Mouse (Mus musculus) left cerebral cortex, postnatal 4 days (tissue): ENCODE results near the gene Dpep3. TPM values are rescaled to one million over a fixed set of nuclear protein-coding genes. Genes with fewer than 3 reads are reported as not detected.

Experiments
- DNase-seq: peaks from one replicate; pipeline ENCODE4 v3.0.0-alpha.2; 2022
- intact Hi-C: fragments of 180-260 bp; cut with DNase I; formaldehyde crosslinking; loops from one replicate; pipeline ENCODE4 v1.15.1; 2025
- microRNA-seq: library from miRNA; unstranded; fragments of <30 nt; microRNA quantifications from one replicate; pipeline ENCODE4 v1.2.0, GENCODE M21; 2022
- total RNA-seq, 2 experiments: library from RNA; stranded (reverse); gene quantifications; 2 replicates each; pipeline ENCODE4 v1.2.3; 2021

Gene Dpep3
- total RNA-seq, 2 experiments from 2014 or later, result not detected

DNA sequence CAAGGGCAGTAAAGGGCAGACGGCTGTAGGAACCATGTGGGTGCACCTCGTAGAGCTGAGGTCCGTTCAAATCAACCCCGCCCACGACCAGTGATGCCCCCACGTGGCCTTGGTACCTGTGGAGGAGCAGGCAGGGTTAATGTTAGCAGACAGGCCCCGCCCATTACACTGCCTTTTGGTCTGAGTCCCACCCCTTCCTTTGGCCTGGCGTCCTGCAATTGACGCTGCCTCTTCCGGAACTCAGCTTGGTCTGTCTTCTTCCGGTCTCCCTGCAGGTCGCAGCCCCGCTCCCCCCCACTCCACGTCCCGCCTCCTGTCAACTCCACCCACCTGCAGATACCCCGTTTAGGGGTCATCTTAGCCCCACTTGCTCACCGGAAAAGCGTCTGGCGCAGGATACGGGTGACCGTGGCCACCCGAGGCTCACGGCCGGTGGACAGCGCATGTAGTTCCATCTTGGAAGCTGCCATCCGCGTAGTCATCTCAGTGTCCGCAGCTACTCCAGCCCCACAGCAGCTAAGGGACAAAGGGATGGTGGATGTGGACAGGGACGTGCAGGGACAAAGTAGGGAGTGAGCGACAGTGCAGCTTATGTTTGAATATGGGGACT is 42.3 kb downstream of the Dpep3 start:
- peak; percentile 92 for DNase-seq
- intact Hi-C loops, result no loop called here

DNA sequence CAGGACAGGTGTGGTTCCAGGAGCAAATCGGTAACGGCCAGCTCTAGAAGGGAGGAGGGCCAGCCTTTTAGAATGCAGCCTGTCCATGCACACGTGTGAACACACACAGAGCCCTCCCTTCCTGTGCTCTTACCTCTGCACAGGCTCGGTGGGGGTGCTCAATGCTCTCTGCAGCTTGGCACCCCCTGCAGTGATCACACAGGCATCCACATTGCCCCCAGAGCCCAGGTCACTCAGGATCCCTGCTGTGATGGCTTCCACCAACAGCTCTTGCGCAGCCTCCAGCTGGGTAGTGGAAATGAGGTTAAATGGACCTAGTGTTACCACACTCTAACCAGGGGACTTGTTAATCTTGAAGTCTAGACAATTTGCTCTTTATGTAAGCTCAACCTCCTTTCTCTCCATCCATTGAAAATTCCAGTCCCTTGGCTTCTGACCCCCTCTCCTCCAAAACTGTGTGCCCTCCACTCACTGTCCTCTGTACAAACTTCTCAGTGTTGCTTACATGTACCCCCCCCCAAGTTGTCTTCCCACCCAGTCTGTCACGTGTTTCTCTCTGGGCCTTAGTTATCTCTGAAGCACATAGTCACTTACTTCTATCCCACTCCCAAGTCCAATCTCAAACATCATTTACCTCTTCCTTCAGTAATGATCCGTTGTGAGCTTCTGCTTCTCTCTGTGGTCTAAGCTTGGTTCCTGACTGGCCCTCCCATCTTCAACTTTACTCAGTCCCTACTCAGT is 43.2 kb downstream of the Dpep3 start:
- intact Hi-C loops, result no loop called here
- no peak for DNase-seq

DNA sequence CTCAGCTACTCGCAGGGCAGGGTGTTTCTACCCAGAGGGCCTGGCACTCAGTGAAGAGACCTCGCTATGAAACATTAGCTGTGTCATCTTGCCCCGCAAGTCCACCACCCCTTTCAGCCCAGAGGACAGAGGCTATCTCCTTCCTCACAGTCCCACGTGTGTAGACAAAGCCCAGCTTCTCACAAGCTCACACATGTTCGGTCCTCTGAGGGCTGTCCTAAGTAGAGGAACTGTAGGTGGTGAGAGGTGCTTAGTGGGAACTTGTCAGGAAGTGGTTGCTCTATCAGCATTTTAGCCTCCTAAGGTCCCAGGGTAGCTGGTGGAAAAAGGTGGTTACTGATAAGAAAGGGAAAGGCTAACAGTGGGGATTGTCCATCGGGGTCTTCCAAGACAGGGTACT is 44.1 kb downstream of the Dpep3 start:
- intact Hi-C loops, result no loop called here
- no peak for DNase-seq

DNA sequence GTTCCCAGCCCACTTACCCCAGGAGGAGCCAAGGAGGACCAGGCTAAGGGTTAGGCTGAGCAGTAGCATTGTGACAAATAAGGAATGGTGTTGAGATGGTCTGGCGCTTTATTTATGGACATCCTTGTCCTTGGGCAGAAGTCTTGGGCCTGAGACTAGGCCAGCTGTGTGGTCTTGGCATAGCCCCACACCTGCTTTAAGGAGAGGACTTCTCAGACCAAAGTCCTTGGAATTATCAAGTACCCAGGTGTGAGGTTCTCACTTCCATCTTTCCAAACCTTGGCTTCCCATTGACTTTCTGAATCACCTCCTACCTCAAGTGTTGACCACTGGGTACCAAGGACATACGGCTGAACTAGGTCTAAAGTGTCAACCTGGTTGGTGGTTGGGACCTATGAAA is 45.5 kb downstream of the Dpep3 start, which contains the start of gene Ctrl:
Gene Ctrl (minus strand): TSS at position 101 of the 400 bp plus-strand sequence.
- intact Hi-C loops, result no loop called here
- DNase-seq, result no peak

DNA sequence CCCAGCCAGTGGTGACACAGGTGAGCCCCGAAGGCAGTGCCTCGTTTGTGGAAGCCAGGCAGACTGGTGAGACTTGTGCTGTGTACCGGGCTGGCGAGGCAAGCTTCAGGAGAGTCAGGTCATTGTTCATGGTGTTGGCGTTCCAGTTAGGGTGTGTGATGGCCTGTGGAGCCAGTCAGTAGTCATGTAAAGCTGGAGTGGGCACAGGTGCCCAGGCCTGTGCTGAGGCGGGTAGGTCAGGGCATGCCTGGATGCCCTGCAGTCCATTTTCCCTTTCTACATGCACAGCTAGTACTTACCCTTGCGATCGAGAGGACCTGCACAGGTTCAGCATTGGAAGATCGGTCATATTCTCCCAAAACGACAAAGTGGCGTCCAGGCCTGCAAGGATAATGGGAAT is 46.7 kb downstream of the Dpep3 start:
- DNase-seq, result no peak
- intact Hi-C loops, result no loop called here

DNA sequence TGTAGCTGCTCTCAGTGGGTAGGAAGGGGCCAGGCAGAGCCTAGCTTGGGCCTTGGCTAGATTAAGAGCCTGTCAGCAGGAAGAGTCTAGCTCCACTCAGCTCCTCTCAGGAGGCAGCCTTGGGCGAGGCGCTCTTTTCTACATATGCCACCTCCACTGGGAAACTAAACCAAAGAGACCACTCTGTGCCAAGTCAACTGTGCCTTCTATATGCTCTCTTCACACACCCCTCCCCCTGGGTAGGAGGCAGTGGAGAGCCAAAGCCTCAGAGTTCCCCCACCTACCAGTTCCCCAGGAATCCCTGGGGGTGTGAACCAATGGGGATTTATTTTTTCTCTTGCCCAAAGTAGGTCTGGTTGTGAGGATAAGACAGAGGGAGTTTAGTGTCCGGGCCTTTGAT is 48.0 kb downstream of the Dpep3 start:
- intact Hi-C loops, result no loop called here
- DNase-seq, result no peak

DNA sequence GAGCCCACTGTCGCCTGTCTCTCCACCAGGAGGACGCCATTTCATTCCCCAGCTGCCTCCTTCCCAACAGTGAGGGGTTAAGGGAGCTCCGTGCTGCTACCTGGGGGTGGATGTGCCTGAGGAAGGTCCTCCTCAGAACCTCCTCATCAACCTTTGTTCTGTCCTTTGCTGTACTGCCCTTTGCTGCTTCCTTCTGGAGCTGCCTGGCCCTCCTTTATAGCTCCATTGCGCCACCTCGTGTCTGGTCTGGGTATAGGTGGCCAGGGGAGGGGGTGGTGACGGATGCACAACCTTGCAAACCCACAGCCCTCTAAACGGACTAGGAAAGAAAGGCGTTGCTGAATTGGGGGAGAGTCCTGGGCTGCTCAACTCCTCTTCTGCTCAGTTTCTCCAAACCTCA is 48.6 kb downstream of the Dpep3 start:
- intact Hi-C loops, result no loop called here

DNA sequence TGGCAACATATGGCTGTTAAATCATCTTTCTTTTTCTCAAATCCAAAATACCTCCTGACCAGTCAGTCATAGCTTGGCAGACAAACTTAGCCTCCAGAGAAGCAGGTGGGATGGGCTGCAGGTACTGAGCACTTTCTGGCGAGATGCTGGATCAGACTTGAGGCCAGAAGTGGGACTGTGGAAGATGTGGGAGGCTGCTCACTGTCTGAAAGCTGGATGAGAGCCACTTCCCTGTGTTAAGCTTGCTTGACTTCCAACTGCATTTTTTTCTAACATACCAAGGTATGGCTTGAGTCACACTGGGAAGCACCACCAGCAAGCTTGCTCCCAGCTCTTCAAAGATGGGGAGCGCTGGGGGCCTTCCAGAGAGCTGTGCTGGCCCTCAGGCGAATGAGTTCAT is 54.1 kb downstream of the Dpep3 start:
- intact Hi-C loops, result no loop called here
- DNase-seq, result no peak

More for the DNA sequence above, 48.6 kb downstream of the Dpep3 start:
- DNase-seq, result peak; percentile 91

Small RNA genes within 50 kb of the gene (microRNA-seq; reads per million reads assigned to microRNA genes)
- not detected for gene Mir7074

Other genes starting within 250 kb of the Dpep3 start
- 10 to 100 TPM; 44.4 to 49.9 TPM for gene Gfod2, start 220.8 kb downstream of the Dpep3 start, total RNA-seq
- gene Ranbp10, start 152.1 kb downstream of the Dpep3 start, total RNA-seq, result 10 to 100 TPM; 21.8 to 23.6 TPM
- gene Tsnaxip1, start 151.7 kb downstream of the Dpep3 start, total RNA-seq, result under 1 TPM; 0.26 to 0.50 TPM
- gene Cenpt, start 126.2 kb downstream of the Dpep3 start, total RNA-seq, result 10 to 100 TPM; 37.9 to 39.7 TPM
- 10 to 100 TPM; 32.7 to 35.3 TPM for gene Thap11, start 124.3 kb downstream of the Dpep3 start, total RNA-seq
- gene Nutf2, start 118.8 kb downstream of the Dpep3 start, total RNA-seq, result 10 to 100 TPM; 35.2 to 48.7 TPM
- gene Edc4, start 98.5 kb downstream of the Dpep3 start, total RNA-seq, result 10 to 100 TPM; 64.5 to 74.1 TPM
- gene Nrn1l, start 85.9 kb downstream of the Dpep3 start, total RNA-seq, result not detected
- 10 to 100 TPM in 1 of 2 experiments, 1 to 10 TPM in 1; 8.6 to 10.1 TPM for gene Pskh1, start 79.0 kb downstream of the Dpep3 start, total RNA-seq
- gene Ctrl, start 45.6 kb downstream of the Dpep3 start, total RNA-seq, result 1 to 10 TPM; 2.1 to 2.2 TPM
- gene Psmb10, start 41.0 kb downstream of the Dpep3 start, total RNA-seq, result 10 to 100 TPM; 50.6 to 70.2 TPM
- gene Lcat, start 36.0 kb downstream of the Dpep3 start, total RNA-seq, result 1 to 10 TPM; 6.4 to 8.3 TPM
- 10 to 100 TPM; 19.0 to 21.5 TPM for gene Slc12a4, start 13.3 kb downstream of the Dpep3 start, total RNA-seq
- 10 to 100 TPM; 19.6 to 23.8 TPM for gene Dus2, start 11.9 kb upstream of the Dpep3 start, total RNA-seq
- not detected for gene Dpep2nb, start 26.5 kb upstream of the Dpep3 start, total RNA-seq
- gene Ddx28, start 32.5 kb upstream of the Dpep3 start, total RNA-seq, result 10 to 100 TPM; 14.4 to 15.3 TPM
- 10 to 100 TPM; 15.8 to 17.2 TPM for gene Nfatc3, start 79.4 kb upstream of the Dpep3 start, total RNA-seq
- gene Esrp2, start 157.5 kb upstream of the Dpep3 start, total RNA-seq, result not detected
- 10 to 100 TPM; 20.7 to 21.8 TPM for gene Pla2g15, start 171.0 kb upstream of the Dpep3 start, total RNA-seq
- gene Slc7a6, start 189.4 kb upstream of the Dpep3 start, total RNA-seq, result 10 to 100 TPM; 34.6 to 35.0 TPM
- 10 to 100 TPM; 34.7 to 37.0 TPM for gene Slc7a6os, start 231.5 kb upstream of the Dpep3 start, total RNA-seq
- gene Prmt7, start 231.5 kb upstream of the Dpep3 start, total RNA-seq, result 10 to 100 TPM; 45.7 to 49.5 TPM